Mouse (Mus musculus) kidney, postnatal 0 days (tissue): ENCODE data around the gene Nedd9. TPM values are rescaled to one million over a fixed set of nuclear protein-coding genes. Genes with fewer than 3 reads are reported as not detected.

ENCODE experiments used
- ATAC-seq: fragments of 200-750 bp; cut with Nextera tagmentation; replicated peaks from 2 replicates; pipeline ENCODE4 v1.8.0; 2017; ENCODE audit warnings: low read depth, moderate number of reproducible peaks, moderate TSS enrichment, moderate library complexity; ENCODE audit not compliant: low FRiP score
- DNase-seq: peaks from one replicate; pipeline ENCODE4 v3.0.0-alpha.2; 2016; ENCODE audit warnings: low spot score
- H3K27ac ChIP-seq: fragments of 300-500 bp; sonication (generic); 2 replicates; pipeline ENCODE4 v1.5.1; 2014; ENCODE audit warnings: mild to moderate bottlenecking
- H3K27me3 ChIP-seq: fragments of 300-500 bp; sonication (generic); 2 replicates; pipeline ENCODE4 v1.6.1; 2014; ENCODE audit warnings: low read length, mixed read lengths; ENCODE audit not compliant: insufficient read depth
- H3K36me3 ChIP-seq: fragments of 300-500 bp; sonication (generic); 2 replicates; pipeline ENCODE4 v1.6.1; 2014; ENCODE audit warnings: low read length, mixed read lengths; ENCODE audit not compliant: insufficient read depth
- H3K4me1 ChIP-seq: fragments of 300-500 bp; sonication (generic); replicated peaks from 2 replicates; pipeline ENCODE4 v1.6.1; 2014; ENCODE audit warnings: antibody characterized with exemption, low read length, mixed read lengths; ENCODE audit not compliant: insufficient read depth
- H3K4me2 ChIP-seq: fragments of 300-500 bp; sonication (generic); 2 replicates; pipeline ENCODE4 v1.6.1; 2014; ENCODE audit warnings: mild to moderate bottlenecking, low read length, moderate library complexity, mixed read lengths
- H3K4me3 ChIP-seq: fragments of 300-500 bp; sonication (generic); replicated peaks from 2 replicates; pipeline ENCODE4 v1.5.1; 2014; ENCODE audit warnings: low read depth, low read length
- H3K9ac ChIP-seq: fragments of 300-500 bp; sonication (generic); 2 replicates; pipeline ENCODE4 v1.6.1; 2014; ENCODE audit warnings: low read depth, low read length
- H3K9me3 ChIP-seq: fragments of 300-500 bp; sonication (generic); replicated peaks from 2 replicates; pipeline ENCODE4 v1.6.1; 2016; ENCODE audit warnings: low read length, inconsistent platforms, mixed read lengths
- CTCF ChIP-seq: IDR thresholded peaks from 2 replicates; pipeline ENCODE4 v1.5.1; 2016; ENCODE audit warnings: antibody characterized with exemption, low read depth, mild to moderate bottlenecking, moderate library complexity
- WGBS: fragments of 180-500 bp; shearing (Covaris S2); extraction: QIAGEN DNeasy Blood & Tissue Kit; methylation state at CpG from one replicate; pipeline ENCODE4 v1.1.7; 2014; 5-methylcytosine and 5-hydroxymethylcytosine counted together
- polyA plus RNA-seq: library from polyadenylated mRNA; unstranded; fragments of >200 nt; fragmentation: Nextera tagmentation; extraction: Ambion mirVana; gene quantifications from 2 replicates; pipeline ENCODE4 v1.2.1, GENCODE M21; 2015

Gene Nedd9
- polyA plus RNA-seq, 1 experiment from 2014 or later, result 27.3 TPM

- no peak for DNase-seq
- Histone ChIP-seq H3K9ac (no peak overlapping the region), H3K27ac (no peak overlapping the region), H3K4me1 (no peaks in the 10 kb centered on the region), H3K4me3 (no peak overlapping the region), H3K36me3 (no peaks in the 10 kb centered on the region), H3K9me3 (no peaks in the 10 kb centered on the region), H3K4me2 (no peak overlapping the region), H3K27me3 (no peaks in the 10 kb centered on the region)
- 46% methylated on average over 13 of the region's 13 CpGs for whole genome bisulfite sequencing
- no peak for ATAC-seq
- TF ChIP-seq CTCF, result no peak
Measured at GRCm38 (mm10) chr13:41410191-41411074, 76.7 kb downstream of the Nedd9 start.

DNA sequence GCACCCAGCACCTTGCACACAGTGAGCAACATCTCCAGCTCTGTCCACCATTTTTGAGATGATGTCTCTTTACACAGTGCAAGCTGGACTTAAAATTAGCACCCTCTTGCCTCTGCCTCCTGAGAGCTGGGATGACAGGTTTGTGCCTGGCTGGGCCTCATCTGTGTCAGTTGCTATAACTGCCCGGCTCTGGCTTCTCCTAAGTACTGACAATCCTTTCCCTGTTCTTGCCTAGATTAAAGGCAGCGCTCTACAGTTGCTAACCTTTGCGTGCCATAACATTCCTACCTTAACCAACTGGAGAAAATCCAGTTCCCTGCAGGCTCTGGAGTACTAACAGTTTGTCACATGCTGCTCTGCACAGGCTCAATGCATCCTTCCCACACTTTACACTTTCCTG lies 77.9 kb downstream of the Nedd9 start:
- no peak for DNase-seq
- Histone ChIP-seq H3K9me3 (no peaks in the 10 kb centered on the region), H3K4me2 (no peak overlapping the region), H3K4me3 (no peak overlapping the region), H3K4me1 (no peaks in the 10 kb centered on the region), H3K9ac (no peak overlapping the region), H3K27ac (no peak overlapping the region), H3K27me3 (no peaks in the 10 kb centered on the region), H3K36me3 (no peaks in the 10 kb centered on the region)
- WGBS, result 83% methylated on average over 3 of the region's 3 CpGs
- ATAC-seq, result no peak
- no peak for TF ChIP-seq CTCF

GRCm38 (mm10) chr13:41408374-41408952 lies 78.7 kb downstream of the Nedd9 start:
- ATAC-seq, result no peak
- H3K27me3 ChIP-seq, result no peaks in the 10 kb centered on the region
- TF ChIP-seq CTCF, result no peak

DNA sequence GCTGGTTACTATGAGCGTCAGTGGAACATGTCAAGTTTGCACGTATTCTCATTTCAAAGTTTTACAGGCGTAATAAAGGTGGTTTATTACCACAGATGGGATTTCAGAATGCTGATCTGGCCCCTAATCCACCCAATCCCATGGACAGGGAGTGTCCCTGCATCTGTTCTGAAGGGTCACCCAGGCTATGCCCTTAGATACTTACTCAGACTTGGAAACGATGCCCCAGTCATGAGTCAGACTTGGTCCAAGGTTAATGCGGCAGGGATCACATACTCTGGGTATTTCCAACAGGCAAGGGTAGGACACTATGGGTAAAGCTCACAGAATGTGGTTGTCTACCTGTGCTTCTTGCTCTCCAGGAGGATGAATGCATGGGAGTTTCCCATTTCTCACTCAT lies 82.2 kb downstream of the Nedd9 start:
- Histone ChIP-seq H3K27me3 (no peaks in the 10 kb centered on the region), H3K4me1 (0 out of 2 replicates have a peak, but pooled peaks cover 2% of the 10 kb centered on the region), H3K27ac (no peak overlapping the region), H3K4me2 (no peak overlapping the region), H3K36me3 (no peaks in the 10 kb centered on the region), H3K9me3 (no peaks in the 10 kb centered on the region), H3K9ac (no peak overlapping the region), H3K4me3 (no peak overlapping the region)
- DNase-seq, result no peak
- ATAC-seq, result no peak
- WGBS, result 78% methylated on average over 5 of the region's 5 CpGs
- no peak for TF ChIP-seq CTCF

More at GRCm38 (mm10) chr13:41408374-41408952, 78.7 kb downstream of the Nedd9 start:
- no peak overlapping the region for H3K4me2 ChIP-seq
- H3K27ac ChIP-seq, result no peak overlapping the region
- no peaks in the 10 kb centered on the region for H3K9me3 ChIP-seq
- H3K4me1 ChIP-seq, result no peaks in the 10 kb centered on the region
- WGBS, result 86% methylated on average over 10 of the region's 10 CpGs
- no peak overlapping the region for H3K9ac ChIP-seq
- no peak for DNase-seq
- no peaks in the 10 kb centered on the region for H3K36me3 ChIP-seq
- H3K4me3 ChIP-seq, result no peak overlapping the region

GRCm38 (mm10) chr13:41403838-41404237 lies 83.3 kb downstream of the Nedd9 start:
- Histone ChIP-seq H3K36me3 (no peaks in the 10 kb centered on the region), H3K27me3 (no peaks in the 10 kb centered on the region), H3K9me3 (no peaks in the 10 kb centered on the region), H3K4me3 (no peak overlapping the region), H3K27ac (no peak overlapping the region), H3K4me2 (no peak overlapping the region), H3K9ac (no peak overlapping the region), H3K4me1 (0 out of 2 replicates have a peak, but pooled peaks cover 2% of the 10 kb centered on the region)
- WGBS, result 70% methylated on average over 6 of the region's 6 CpGs
- peak; percentile 68; the same call in 1 of the 2 replicates for ATAC-seq
- no peak for DNase-seq
- no peak for TF ChIP-seq CTCF

DNA sequence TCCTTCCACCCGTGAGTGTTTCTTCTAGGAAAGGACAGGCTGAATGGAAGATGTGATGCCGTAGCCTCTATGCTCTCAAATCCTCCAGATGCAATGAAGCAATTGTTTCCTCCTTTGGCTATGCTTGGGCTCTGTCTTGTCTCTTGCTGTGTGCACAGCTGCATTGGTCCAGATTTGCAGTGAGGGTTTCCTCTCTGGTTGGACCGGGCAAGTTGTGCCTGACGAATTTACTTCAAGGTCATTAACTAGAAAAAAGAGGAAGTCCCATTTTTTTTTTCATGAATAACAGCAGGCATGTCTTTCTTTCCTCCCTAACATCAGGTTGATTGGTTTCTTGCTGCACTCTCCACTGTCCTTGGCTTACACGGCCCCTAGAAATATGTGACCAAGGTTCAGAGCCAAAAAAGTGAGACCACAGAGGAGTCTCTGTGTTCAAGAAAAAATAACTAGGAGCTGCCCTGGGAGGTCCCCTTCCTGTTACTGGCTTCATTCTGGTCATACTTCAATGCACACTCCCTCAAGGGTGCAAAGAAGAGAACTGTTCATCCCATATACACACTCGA lies 84.6 kb downstream of the Nedd9 start:
- H3K27ac ChIP-seq, result peak overlapping the region; percentile 13; the same call in 1 of the 2 replicates
- H3K27me3 ChIP-seq, result no peaks in the 10 kb centered on the region
- 0 out of 2 replicates have a peak, but pooled peaks cover 2% of the 10 kb centered on the region for H3K4me1 ChIP-seq
- H3K9me3 ChIP-seq, result no peaks in the 10 kb centered on the region
- no peak overlapping the region for H3K9ac ChIP-seq
- ATAC-seq (peak; percentile 78; the same call in 1 of the 2 replicates), DNase-seq (peak; percentile 57)
- 23% methylated on average over 6 of the region's 6 CpGs for WGBS
- H3K36me3 ChIP-seq, result no peaks in the 10 kb centered on the region
- no peak for TF ChIP-seq CTCF
- no peak overlapping the region for H3K4me2 ChIP-seq
- no peak overlapping the region for H3K4me3 ChIP-seq
